Mouse (Mus musculus): ENCODE data around the gene Nlgn2. TPM values are rescaled to one million over a fixed set of nuclear protein-coding genes. Genes with fewer than 3 reads are reported as not detected.
A peak's percentile ranks its signal among the peaks of the same experiment; 100 is the strongest.

Nlgn2 gene
- polyA plus RNA-seq (2014; fragmentation: Nextera tagmentation; extraction: Ambion mirVana), result 9.9 and 10.3 TPM in 2 replicates

DNA sequence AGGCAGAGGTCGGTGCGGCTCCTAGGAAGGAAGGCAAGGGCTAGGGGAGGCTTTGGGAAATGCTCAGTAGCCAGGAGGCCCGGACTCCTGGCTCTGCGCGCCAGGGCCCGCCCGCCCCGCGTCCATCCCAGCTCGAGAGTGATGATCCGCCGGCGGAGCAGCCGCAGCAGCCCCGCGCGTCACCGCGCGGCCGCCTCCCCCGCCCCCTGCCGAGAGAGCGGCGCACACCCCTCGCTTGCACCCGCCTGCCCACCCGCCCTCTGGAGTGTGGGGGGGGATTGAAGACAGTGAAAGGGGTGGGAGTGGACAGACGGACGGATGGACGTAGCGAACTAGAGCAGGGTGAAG lies at the start of gene Nlgn2:
Nlgn2 (minus strand) TSS at position 181 of the 348 bp plus-strand sequence.
- peak within 1 kb of the TSS; percentile 73 for H3K27ac ChIP-seq (ENCODE audit: low read depth, low read length)
- ATAC-seq (ENCODE audit: low FRiP score), result no peak; the same call in 1 of the 2 replicates
- H3K4me3 ChIP-seq (ENCODE audit: low read depth, low read length), result peak within 1 kb of the TSS; percentile 62
- H3K4me1 ChIP-seq (ENCODE audit: control insufficient read depth, insufficient read depth, low read length), result peaks cover 38% of the 10 kb centered on the region
- peak within 1 kb of the TSS; percentile 90 for H3K9ac ChIP-seq (ENCODE audit: low read length)
- 0% methylated on average over 22 of the region's 32 CpGs for WGBS
- no peak for DNase-seq (ENCODE audit: low spot score, missing footprints)
- peak within 1 kb of the TSS; percentile 87 for H3K4me2 ChIP-seq
- H3K27me3 ChIP-seq (ENCODE audit: control insufficient read depth, insufficient read depth, low read length), result peaks cover 8% of the 10 kb centered on the region; the same call in 1 of the 2 replicates
- no peaks in the 10 kb centered on the region for H3K9me3 ChIP-seq (ENCODE audit: control insufficient read depth, low read length)
- peaks cover 2% of the 10 kb centered on the region; the same call in 1 of the 2 replicates for H3K36me3 ChIP-seq (ENCODE audit: control insufficient read depth, insufficient read depth, low read length)

DNA sequence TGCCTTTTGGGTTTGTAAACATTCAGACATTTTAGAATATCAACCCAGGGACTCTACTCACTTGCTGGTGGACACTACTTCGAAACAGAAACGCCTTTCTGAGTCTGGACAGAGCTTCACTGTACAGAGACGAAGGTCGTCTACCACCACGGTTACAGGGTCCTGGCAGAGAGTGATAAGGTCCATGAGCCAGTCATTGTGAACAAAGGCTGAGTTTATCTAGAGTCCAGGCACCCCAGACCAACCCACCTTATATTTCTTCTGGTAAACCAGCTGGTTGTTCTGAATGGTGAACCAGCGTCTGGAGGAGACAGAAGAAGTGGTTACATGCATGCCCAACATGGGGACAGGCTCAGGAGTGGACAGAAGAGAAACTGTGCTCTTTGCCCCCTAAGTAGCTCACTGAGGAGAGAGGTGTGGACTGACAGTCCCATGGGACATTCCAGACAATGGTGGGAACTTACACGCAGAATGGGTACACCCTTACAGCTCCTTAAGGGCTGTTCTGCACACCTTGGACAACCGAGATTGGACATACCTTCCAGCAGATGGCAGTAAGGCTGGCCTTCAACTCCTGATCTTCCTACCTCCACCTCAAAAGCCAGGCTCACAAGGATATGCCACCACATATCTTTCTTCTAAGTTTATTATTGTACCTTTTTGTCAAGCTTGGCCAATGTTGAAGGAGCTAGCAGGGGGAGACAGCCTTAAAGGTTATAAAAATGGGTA lies 49.5 kb upstream of the Nlgn2 start:
- H3K27ac ChIP-seq (ENCODE audit: low read depth, low read length), result no peak overlapping the region; the same call in none of the 2 replicates

DNA sequence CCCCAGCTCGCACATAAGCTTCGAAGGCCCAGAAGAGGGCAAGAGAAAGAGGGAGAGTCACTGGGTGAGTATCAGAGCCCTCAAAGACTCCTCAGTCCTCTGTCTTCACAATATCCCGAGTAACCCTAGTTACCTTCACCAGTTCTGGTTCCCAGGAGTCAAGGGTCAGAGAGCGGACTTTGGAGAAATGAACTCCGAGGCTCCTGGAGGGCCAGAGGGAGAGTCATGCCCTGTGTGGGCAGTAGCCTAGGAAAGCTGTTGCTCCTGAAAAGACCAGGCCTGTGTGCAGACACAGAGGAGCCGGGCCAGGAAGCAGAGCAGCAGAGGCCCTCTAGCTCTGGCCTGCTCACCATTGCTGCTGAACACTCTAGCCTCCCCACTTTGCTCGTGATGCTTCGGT lies 47.1 kb upstream of the Nlgn2 start:
- 90% methylated on average over 8 of the region's 8 CpGs for whole genome bisulfite sequencing
- no peak for ATAC-seq (ENCODE audit: low FRiP score)

More for the DNA sequence above, 49.5 kb upstream of the Nlgn2 start:
- H3K36me3 ChIP-seq (ENCODE audit: control insufficient read depth, insufficient read depth, low read length), result no peaks in the 10 kb centered on the region
- H3K4me3 ChIP-seq (ENCODE audit: low read depth, low read length), result no peak overlapping the region
- no peaks in the 10 kb centered on the region for H3K4me1 ChIP-seq (ENCODE audit: control insufficient read depth, insufficient read depth, low read length)
- 76% methylated on average over 8 of the region's 8 CpGs for WGBS
- H3K4me2 ChIP-seq, result no peak overlapping the region
- no peak overlapping the region for H3K9ac ChIP-seq (ENCODE audit: low read length)
- ATAC-seq (ENCODE audit: low FRiP score) (no peak), DNase-seq (ENCODE audit: low spot score, missing footprints) (no peak)
- H3K27me3 ChIP-seq (ENCODE audit: control insufficient read depth, insufficient read depth, low read length), result no peaks in the 10 kb centered on the region; the same call in 1 of the 2 replicates
- no peaks in the 10 kb centered on the region for H3K9me3 ChIP-seq (ENCODE audit: control insufficient read depth, low read length)

DNA sequence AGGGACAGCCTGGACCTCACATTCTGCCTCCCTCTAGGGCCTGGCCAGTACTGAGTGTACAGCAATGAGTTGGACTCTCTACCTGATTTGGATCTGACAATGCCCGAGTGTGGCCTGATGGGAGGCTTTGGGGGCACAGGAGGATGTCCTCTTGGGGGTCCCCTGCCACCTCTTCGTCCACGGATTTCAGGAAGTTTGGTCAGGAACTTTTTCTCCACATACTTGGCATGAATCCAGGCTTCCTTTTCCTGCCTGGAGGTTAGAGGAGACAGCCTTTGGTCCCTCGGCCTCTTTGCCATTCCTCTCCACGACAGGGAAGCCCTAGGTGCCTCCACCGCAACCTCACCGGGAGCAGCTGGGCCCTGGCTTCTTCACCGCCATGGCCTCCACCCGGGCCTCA lies 46.7 kb upstream of the Nlgn2 start:
- ATAC-seq (ENCODE audit: low FRiP score) (no peak), DNase-seq (ENCODE audit: low spot score, missing footprints) (no peak)
- Histone ChIP-seq H3K9ac (ENCODE audit: low read length) (no peak overlapping the region), H3K4me3 (ENCODE audit: low read depth, low read length) (no peak overlapping the region), H3K27me3 (ENCODE audit: control insufficient read depth, insufficient read depth, low read length) (peaks cover 3% of the 10 kb centered on the region; the same call in 1 of the 2 replicates), H3K4me1 (ENCODE audit: control insufficient read depth, insufficient read depth, low read length) (peaks cover 13% of the 10 kb centered on the region), H3K9me3 (ENCODE audit: control insufficient read depth, low read length) (no peaks in the 10 kb centered on the region), H3K27ac (ENCODE audit: low read depth, low read length) (no peak overlapping the region), H3K4me2 (no peak overlapping the region), H3K36me3 (ENCODE audit: control insufficient read depth, insufficient read depth, low read length) (no peaks in the 10 kb centered on the region)
- WGBS, result 86% methylated on average over 9 of the region's 9 CpGs

More for the DNA sequence above, 47.1 kb upstream of the Nlgn2 start:
- H3K9ac ChIP-seq (ENCODE audit: low read length), result no peak overlapping the region
- no peaks in the 10 kb centered on the region for H3K9me3 ChIP-seq (ENCODE audit: control insufficient read depth, low read length)
- H3K4me2 ChIP-seq, result no peak overlapping the region
- peaks cover 9% of the 10 kb centered on the region; the same call in 1 of the 2 replicates for H3K4me1 ChIP-seq (ENCODE audit: control insufficient read depth, insufficient read depth, low read length)
- H3K27me3 ChIP-seq (ENCODE audit: control insufficient read depth, insufficient read depth, low read length), result peaks cover 3% of the 10 kb centered on the region; the same call in 1 of the 2 replicates
- no peak overlapping the region for H3K27ac ChIP-seq (ENCODE audit: low read depth, low read length)
- H3K4me3 ChIP-seq (ENCODE audit: low read depth, low read length), result no peak overlapping the region
- no peak for DNase-seq (ENCODE audit: low spot score, missing footprints)
- H3K36me3 ChIP-seq (ENCODE audit: control insufficient read depth, insufficient read depth, low read length), result no peaks in the 10 kb centered on the region

DNA sequence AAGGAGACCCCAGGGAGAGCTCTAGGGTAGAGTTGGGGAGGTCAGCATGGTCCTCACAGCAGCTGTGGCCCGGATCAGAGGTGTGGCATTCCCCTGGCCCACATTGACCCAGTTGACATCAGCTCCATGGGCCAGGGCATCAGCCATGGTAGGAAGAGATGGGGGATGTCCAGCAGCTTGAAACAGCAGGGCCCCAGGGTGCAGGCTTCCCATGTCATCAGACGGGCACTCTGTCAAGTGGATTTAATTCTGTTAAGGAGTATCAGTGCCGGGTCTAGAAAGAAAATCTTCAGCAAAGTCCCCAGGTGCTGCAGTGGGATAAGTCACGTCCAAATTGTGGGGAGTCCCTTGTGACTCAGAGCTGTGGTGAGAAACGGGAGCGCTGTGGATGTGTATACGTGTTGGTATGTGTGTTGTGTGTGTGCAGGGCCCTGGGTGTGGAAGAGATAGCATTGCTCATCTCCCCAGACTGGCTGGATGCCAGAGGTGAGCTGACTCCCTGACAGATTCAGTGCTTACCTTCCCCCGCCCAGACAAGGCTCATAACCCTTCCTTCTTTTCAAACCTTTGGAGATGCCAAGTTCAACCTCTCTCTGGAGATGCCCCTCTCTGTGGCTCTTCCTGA lies 46.1 kb upstream of the Nlgn2 start:
- no peak overlapping the region for H3K9ac ChIP-seq (ENCODE audit: low read length)
- no peak for ATAC-seq (ENCODE audit: low FRiP score)
- H3K9me3 ChIP-seq (ENCODE audit: control insufficient read depth, low read length), result no peaks in the 10 kb centered on the region
- H3K4me2 ChIP-seq, result no peak overlapping the region
- H3K27me3 ChIP-seq (ENCODE audit: control insufficient read depth, insufficient read depth, low read length), result peaks cover 3% of the 10 kb centered on the region; the same call in 1 of the 2 replicates
- DNase-seq (ENCODE audit: low spot score, missing footprints), result no peak
- H3K4me1 ChIP-seq (ENCODE audit: control insufficient read depth, insufficient read depth, low read length), result peaks cover 13% of the 10 kb centered on the region
- no peaks in the 10 kb centered on the region for H3K36me3 ChIP-seq (ENCODE audit: control insufficient read depth, insufficient read depth, low read length)
- H3K4me3 ChIP-seq (ENCODE audit: low read depth, low read length), result no peak overlapping the region
- no peak overlapping the region for H3K27ac ChIP-seq (ENCODE audit: low read depth, low read length)
- 90% methylated on average over 8 of the region's 8 CpGs for WGBS

DNA sequence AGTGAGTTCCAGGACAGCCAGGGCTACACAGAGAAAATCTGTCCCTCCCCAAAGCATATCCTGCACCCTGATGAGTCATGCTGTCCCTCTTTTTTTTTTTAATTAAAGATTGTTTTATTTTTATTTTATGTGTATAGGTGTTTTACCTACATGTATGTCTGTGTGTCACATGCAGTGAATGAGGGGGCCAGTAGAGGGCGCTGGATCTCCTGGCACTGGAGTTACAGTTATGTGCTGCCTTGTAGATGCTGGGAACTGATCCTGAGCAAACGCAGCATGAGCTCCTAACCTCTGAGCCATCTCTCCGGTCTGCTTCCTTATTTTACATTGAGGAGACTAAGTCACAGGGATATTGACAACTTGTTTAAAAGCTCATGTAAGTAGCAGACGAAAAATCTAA lies 45.5 kb upstream of the Nlgn2 start:
- 63% methylated on average over 4 of the region's 4 CpGs for WGBS
- Histone ChIP-seq H3K9ac (ENCODE audit: low read length) (no peak overlapping the region), H3K4me3 (ENCODE audit: low read depth, low read length) (no peak overlapping the region), H3K9me3 (ENCODE audit: control insufficient read depth, low read length) (no peaks in the 10 kb centered on the region), H3K4me2 (no peak overlapping the region), H3K27ac (ENCODE audit: low read depth, low read length) (no peak overlapping the region), H3K4me1 (ENCODE audit: control insufficient read depth, insufficient read depth, low read length) (peaks cover 13% of the 10 kb centered on the region), H3K27me3 (ENCODE audit: control insufficient read depth, insufficient read depth, low read length) (peaks cover 3% of the 10 kb centered on the region; the same call in 1 of the 2 replicates), H3K36me3 (ENCODE audit: control insufficient read depth, insufficient read depth, low read length) (no peaks in the 10 kb centered on the region)
- DNase-seq (ENCODE audit: low spot score, missing footprints), result no peak
- no peak for ATAC-seq (ENCODE audit: low FRiP score)

DNA sequence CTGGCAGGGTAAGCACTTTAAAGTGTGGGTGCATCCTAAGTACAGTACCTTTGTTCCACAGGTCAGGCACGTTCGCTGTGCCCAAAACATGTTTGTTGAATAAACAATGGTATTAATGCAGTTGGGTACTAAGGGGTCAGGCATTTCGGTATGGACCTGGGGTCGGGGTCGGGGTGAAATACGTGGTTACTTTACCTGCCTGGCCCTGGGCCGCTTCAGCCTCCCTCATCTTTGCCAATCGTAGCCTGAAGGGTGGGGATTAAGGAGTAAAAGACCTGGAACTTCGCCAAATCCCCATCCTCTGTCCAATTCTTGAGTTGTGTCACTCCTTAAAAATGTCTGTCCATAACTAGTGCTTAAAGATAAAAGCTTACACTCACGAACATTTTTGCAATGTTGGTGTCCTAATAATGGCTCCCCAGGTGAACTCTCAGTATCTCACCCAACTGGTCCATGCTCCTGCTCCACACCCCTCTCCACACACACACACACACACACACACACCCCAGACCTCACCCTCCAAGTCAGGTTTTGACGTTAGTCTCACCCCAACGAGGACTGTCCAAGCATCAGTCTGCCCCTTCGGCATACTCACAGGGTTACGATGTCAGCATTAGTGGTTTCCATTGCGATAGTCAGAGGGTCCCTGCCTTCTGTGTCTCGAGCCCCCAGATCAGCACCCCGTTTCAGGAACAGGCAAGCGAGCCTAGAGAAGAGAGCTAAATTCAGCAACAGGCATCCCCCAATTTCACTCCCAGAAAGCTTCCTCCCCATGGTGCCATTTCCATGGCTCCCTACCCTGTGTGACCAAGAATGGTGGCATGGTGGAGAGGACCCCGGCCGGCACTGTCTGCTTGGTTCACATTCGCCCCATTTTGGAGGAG lies 44.4 kb upstream of the Nlgn2 start:
- Histone ChIP-seq H3K27ac (ENCODE audit: low read depth, low read length) (no peak overlapping the region), H3K9ac (ENCODE audit: low read length) (peak overlapping the region; percentile 60), H3K4me2 (peak overlapping the region; percentile 58), H3K4me3 (ENCODE audit: low read depth, low read length) (peak overlapping the region; percentile 43; the same call in 1 of the 2 replicates), H3K9me3 (ENCODE audit: control insufficient read depth, low read length) (no peaks in the 10 kb centered on the region), H3K27me3 (ENCODE audit: control insufficient read depth, insufficient read depth, low read length) (peaks cover 3% of the 10 kb centered on the region; the same call in 1 of the 2 replicates), H3K36me3 (ENCODE audit: control insufficient read depth, insufficient read depth, low read length) (no peaks in the 10 kb centered on the region), H3K4me1 (ENCODE audit: control insufficient read depth, insufficient read depth, low read length) (peaks cover 17% of the 10 kb centered on the region)
- DNase-seq (ENCODE audit: low spot score, missing footprints) (no peak), ATAC-seq (ENCODE audit: low FRiP score) (no peak)
- 58% methylated on average over 21 of the region's 21 CpGs for WGBS

DNA sequence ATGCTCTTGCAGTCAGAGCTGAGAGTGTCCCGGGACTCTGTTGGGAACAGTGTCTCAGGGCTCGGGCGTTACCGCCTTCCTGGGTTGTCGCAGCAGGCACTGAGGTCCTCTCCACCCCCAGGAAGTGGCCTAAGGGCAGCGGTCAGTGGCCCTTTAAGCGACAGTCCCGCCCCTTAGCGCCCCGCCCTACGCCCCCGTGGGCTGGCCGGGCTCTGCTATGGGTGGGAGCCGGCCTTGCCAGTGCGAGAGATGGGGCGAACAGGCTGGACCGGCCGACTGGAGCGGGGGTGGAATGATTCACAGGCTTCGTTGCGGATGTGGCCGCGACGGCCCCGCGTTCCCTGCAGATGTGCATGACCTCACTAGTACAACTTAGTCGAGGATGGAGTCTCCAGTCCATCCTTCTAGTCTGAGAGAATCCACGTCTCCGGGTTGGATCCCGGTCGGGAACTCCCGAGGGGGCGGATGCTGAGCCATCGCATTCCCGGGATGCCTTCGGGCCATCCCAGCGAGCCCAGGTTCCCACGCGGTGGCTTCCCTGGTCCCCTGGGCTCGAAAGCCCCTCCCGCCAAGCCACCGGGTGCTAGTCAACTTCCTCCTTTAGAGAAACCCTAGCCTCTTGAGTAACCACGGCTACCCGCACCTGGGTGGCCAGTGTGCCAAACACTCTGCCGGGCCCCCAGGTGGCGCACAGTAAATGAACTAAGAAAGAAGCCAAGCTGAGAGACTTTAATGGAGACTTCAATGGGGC lies 43.4 kb upstream of the Nlgn2 start, which contains the start of gene Kctd11:
Kctd11 (minus strand) TSS at position 554 of the 751 bp plus-strand sequence.
- H3K9ac ChIP-seq (ENCODE audit: low read length), result peak within 1 kb of the TSS; percentile 60

More for the DNA sequence above, 43.4 kb upstream of the Nlgn2 start, which contains the start of gene Kctd11:
- peak; percentile 86 for ATAC-seq (ENCODE audit: low FRiP score)
- Histone ChIP-seq H3K27ac (ENCODE audit: low read depth, low read length) (no peak within 1 kb of the TSS; the same call in 1 of the 2 replicates), H3K4me1 (ENCODE audit: control insufficient read depth, insufficient read depth, low read length) (peaks cover 19% of the 10 kb centered on the region), H3K36me3 (ENCODE audit: control insufficient read depth, insufficient read depth, low read length) (no peaks in the 10 kb centered on the region), H3K4me2 (peak within 1 kb of the TSS; percentile 58), H3K9me3 (ENCODE audit: control insufficient read depth, low read length) (no peaks in the 10 kb centered on the region), H3K27me3 (ENCODE audit: control insufficient read depth, insufficient read depth, low read length) (peaks cover 3% of the 10 kb centered on the region; the same call in 1 of the 2 replicates), H3K4me3 (ENCODE audit: low read depth, low read length) (peak within 1 kb of the TSS; percentile 43)
- WGBS, result under 1% methylated on average over 46 of the region's 46 CpGs
- DNase-seq (ENCODE audit: low spot score, missing footprints), result peak; percentile 98

Measured in midbrain, embryonic 11.5 days (tissue).